Mouse (Mus musculus) activated CD4-positive, CD25-positive, alpha-beta regulatory T cell, adult 4 months (primary cell): ENCODE measurements around the gene Dock7. TPM values are rescaled to one million over a fixed set of nuclear protein-coding genes. Genes with fewer than 3 reads are reported as not detected.

ENCODE experiments used
- ATAC-seq: one replicate; pipeline ENCODE4 v1.8.0; 2017
- polyA plus RNA-seq, 2 experiments: library from polyadenylated mRNA; unstranded; fragments of 100-300 nt; shearing (Covaris generic); gene quantifications; one replicate each; pipeline ENCODE4 v1.2.1; 2017

The Dock7 gene
- polyA plus RNA-seq, 2 experiments from 2014 or later, result 1.2 TPM; not detected in 1

GRCm38 (mm10) chr4:99121123-99121755 lies 524 bp upstream of the Dock7 start:
- no peak for ATAC-seq

- no peak for ATAC-seq
These were observed 1.7 kb downstream of the Dock7 start for GRCm38 (mm10) chr4:99119051-99119450.

- ATAC-seq, result no peak
These were observed 4.9 kb downstream of the Dock7 start for GRCm38 (mm10) chr4:99115797-99116196.

- ATAC-seq, result no peak
These were observed 9.0 kb downstream of the Dock7 start for GRCm38 (mm10) chr4:99111670-99112069.

GRCm38 (mm10) chr4:99108817-99109216 lies 11.9 kb downstream of the Dock7 start:
- no peak for ATAC-seq

GRCm38 (mm10) chr4:99102846-99103245 lies 17.9 kb downstream of the Dock7 start:
- no peak for ATAC-seq

- ATAC-seq, result no peak
These were observed 20.0 kb downstream of the Dock7 start for GRCm38 (mm10) chr4:99100724-99101123.

GRCm38 (mm10) chr4:99091777-99092176 lies 28.9 kb downstream of the Dock7 start:
- ATAC-seq, result no peak

GRCm38 (mm10) chr4:99091151-99091701 lies 29.5 kb downstream of the Dock7 start:
- no peak for ATAC-seq

GRCm38 (mm10) chr4:99087760-99088485 lies 32.8 kb downstream of the Dock7 start:
- no peak for ATAC-seq

GRCm38 (mm10) chr4:99083862-99084261 lies 36.9 kb downstream of the Dock7 start:
- no peak for ATAC-seq

GRCm38 (mm10) chr4:99081169-99081568 lies 39.5 kb downstream of the Dock7 start:
- no peak for ATAC-seq

GRCm38 (mm10) chr4:99078005-99078404 lies 42.7 kb downstream of the Dock7 start:
- ATAC-seq, result no peak

- no peak for ATAC-seq
These were observed 51.9 kb downstream of the Dock7 start for GRCm38 (mm10) chr4:99068806-99069205.

GRCm38 (mm10) chr4:99064524-99064923 lies 56.2 kb downstream of the Dock7 start:
- no peak for ATAC-seq

GRCm38 (mm10) chr4:99048581-99048980 lies 72.1 kb downstream of the Dock7 start:
- ATAC-seq, result no peak

GRCm38 (mm10) chr4:99046471-99046870 lies 74.2 kb downstream of the Dock7 start:
- no peak for ATAC-seq

- ATAC-seq, result no peak
These were observed 75.9 kb downstream of the Dock7 start for GRCm38 (mm10) chr4:99044854-99045253.

GRCm38 (mm10) chr4:99032921-99033320 lies 87.8 kb downstream of the Dock7 start:
- no peak for ATAC-seq

- no peak for ATAC-seq
These were observed 90.0 kb downstream of the Dock7 start, which contains the start of gene Angptl3 for GRCm38 (mm10) chr4:99030686-99031085. TSS of gene Angptl3 (plus strand) at chr4:99030954.

- no peak for ATAC-seq
These were observed 92.3 kb downstream of the Dock7 start for GRCm38 (mm10) chr4:99028377-99028776.

GRCm38 (mm10) chr4:99022221-99022620 lies 98.5 kb downstream of the Dock7 start:
- no peak for ATAC-seq

- ATAC-seq, result no peak
These were observed 109.7 kb downstream of the Dock7 start for GRCm38 (mm10) chr4:99011039-99011438.

GRCm38 (mm10) chr4:99006319-99006718 lies 114.4 kb downstream of the Dock7 start:
- no peak for ATAC-seq
